Mouse (Mus musculus) testis, adult 2 months (tissue): ENCODE measurements at regions not wholly inside any gene's neighbourhood (a gene's known extent, or its start where the extent isn't known, plus 50 kb on each side); places are given as distances from the start of the nearest gene placed in this dataset.

ENCODE experiments used
- H3K27ac ChIP-seq: fragments of 200-500 bp; 2 replicates; pipeline ENCODE4 v1.5.1; 2012; ENCODE audit warnings: low read depth, low read length; ENCODE audit not compliant: control insufficient read depth, insufficient read depth
- H3K27me3 ChIP-seq: fragments of 200-500 bp; 2 replicates; pipeline ENCODE4 v1.6.1; 2012; ENCODE audit warnings: mild to moderate bottlenecking, low read length, moderate library complexity; ENCODE audit not compliant: control insufficient read depth, insufficient read depth
- H3K36me3 ChIP-seq: fragments of 200-500 bp; 2 replicates; pipeline ENCODE4 v1.6.1; 2012; ENCODE audit warnings: mild to moderate bottlenecking, low read length; ENCODE audit not compliant: control insufficient read depth, insufficient read depth
- H3K4me1 ChIP-seq: fragments of 200-500 bp; 2 replicates; pipeline ENCODE4 v1.6.1; 2012; ENCODE audit warnings: low read length; ENCODE audit not compliant: control insufficient read depth, insufficient read depth
- H3K4me3 ChIP-seq: fragments of 200-500 bp; 2 replicates; pipeline ENCODE4 v1.5.1; 2012; ENCODE audit warnings: low read depth, mild to moderate bottlenecking, low read length, moderate library complexity, mixed read lengths; ENCODE audit not compliant: control insufficient read depth
- CTCF ChIP-seq: fragments of 200-500 bp; IDR thresholded peaks from 2 replicates; pipeline ENCODE4 v1.5.1; 2012; ENCODE audit warnings: low read depth, mild to moderate bottlenecking, inconsistent platforms, low read length, moderate library complexity; ENCODE audit not compliant: control insufficient read depth, insufficient read depth, insufficient replicate concordance
- POLR2A ChIP-seq: fragments of 200-500 bp; IDR thresholded peaks from 2 replicates; pipeline ENCODE4 v1.6.1; 2012; ENCODE audit warnings: low read depth, mild to moderate bottlenecking, inconsistent platforms, low read length, moderate library complexity; ENCODE audit not compliant: control insufficient read depth

DNA sequence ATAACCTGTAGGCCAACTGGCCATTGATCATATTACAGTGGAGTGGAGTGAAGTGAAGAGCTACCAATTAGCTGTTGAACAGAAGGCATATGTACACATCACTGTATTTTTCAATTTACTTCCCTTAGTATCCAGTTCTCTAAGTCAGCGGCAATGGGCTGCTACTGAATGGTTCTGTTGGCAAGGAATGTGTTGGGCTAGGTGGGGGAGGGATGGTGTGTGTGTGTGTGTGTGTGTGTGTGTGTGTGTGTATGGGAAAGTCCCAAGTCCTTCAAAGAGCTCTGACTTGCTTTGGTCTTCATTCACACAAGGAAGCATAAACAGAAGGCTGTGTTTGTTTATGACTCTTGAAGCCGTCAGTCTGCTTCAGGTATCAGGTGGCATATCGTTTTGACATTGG lies 213.0 kb upstream of the Krr1 start:
- TF ChIP-seq CTCF: no peak
- TF ChIP-seq POLR2A: no peak
- no peaks in the 10 kb centered on the region for H3K27me3 ChIP-seq
- H3K27ac ChIP-seq: no peak overlapping the region
- no peaks in the 10 kb centered on the region for H3K4me1 ChIP-seq
- no peak overlapping the region for H3K4me3 ChIP-seq
- H3K36me3 ChIP-seq: no peaks in the 10 kb centered on the region

GRCm38 (mm10) chr10:111762751-111763528 lies 209.5 kb upstream of the Krr1 start:
- H3K27ac ChIP-seq: no peak overlapping the region
- no peak overlapping the region for H3K4me3 ChIP-seq
- H3K36me3 ChIP-seq: no peaks in the 10 kb centered on the region
- no peaks in the 10 kb centered on the region for H3K4me1 ChIP-seq
- no peaks in the 10 kb centered on the region for H3K27me3 ChIP-seq
- TF ChIP-seq POLR2A: no peak
- no peak for TF ChIP-seq CTCF

DNA sequence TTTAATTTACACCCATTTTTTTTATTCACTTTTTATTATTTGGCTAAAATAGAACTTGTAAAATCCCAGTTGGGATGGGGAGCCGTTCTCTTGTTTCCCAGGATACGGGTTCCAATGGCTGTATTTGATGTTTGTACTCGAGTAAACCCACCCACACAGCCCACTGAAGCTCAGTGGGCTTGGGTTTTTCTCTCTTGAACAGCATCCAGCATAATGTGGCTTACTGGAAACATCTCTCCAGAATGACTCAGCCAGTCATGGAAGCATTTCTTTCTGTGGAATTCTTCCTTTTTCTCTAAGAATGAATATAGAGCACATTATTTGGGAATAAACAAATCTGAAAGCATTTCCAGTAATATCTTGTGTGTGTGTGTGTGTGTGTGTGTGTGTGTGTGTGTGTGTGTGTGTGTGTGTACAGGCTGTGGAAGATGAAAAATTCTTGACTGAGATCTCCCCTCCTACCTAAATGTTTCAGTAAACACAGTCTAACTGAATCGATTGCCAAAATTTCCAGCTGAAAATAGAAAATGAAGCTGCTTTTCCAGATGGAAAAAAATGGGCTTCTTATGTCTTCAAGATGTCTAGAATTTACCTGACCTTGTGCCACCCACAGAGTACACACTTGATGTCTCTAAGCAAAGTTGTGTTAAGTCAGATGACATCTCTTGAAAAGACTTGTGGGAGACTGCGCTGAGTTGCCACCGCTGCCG lies 205.3 kb upstream of the Krr1 start:
- TF ChIP-seq CTCF (no peak), POLR2A (no peak)
- Histone ChIP-seq H3K4me1 (no peaks in the 10 kb centered on the region), H3K4me3 (no peak overlapping the region), H3K27me3 (no peaks in the 10 kb centered on the region), H3K27ac (no peak overlapping the region), H3K36me3 (no peaks in the 10 kb centered on the region)

DNA sequence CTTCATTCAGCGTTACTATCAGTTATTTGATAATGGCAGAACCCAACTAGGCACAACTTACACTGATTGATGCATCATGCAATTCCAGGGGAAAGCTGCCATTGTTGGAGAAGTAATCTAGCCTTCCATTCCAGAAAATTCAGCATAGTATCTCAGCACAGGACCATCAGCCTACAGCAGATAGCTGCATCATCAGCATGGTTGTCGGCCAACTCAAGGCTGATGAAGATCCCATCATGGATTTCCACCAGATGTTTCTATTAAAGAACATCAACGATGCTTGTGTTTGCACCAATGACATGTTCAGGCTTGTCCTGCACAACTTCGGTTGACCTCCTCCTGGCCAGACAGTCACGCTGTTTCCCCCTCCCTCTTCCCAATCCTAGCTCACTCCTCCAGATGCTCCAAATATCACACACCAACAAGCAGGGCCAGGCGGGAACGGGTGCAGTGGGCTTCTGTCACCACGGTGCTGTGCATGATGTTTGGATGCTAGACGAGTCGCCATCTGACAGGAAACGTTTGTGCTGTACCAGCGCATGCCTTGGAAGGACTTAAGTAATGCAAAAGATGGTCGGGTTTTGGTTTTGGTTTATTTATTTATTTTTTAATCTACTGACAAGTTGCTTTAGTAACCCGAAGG lies 204.5 kb upstream of the Krr1 start:
- no peak overlapping the region for H3K27ac ChIP-seq
- no peak for TF ChIP-seq POLR2A
- no peak for TF ChIP-seq CTCF
- H3K27me3 ChIP-seq: no peaks in the 10 kb centered on the region
- no peaks in the 10 kb centered on the region for H3K36me3 ChIP-seq
- H3K4me3 ChIP-seq: no peak overlapping the region
- H3K4me1 ChIP-seq: no peaks in the 10 kb centered on the region

- TF ChIP-seq CTCF (no peak), POLR2A (no peak)
- H3K4me1 ChIP-seq: no peaks in the 10 kb centered on the region
- H3K27ac ChIP-seq: no peak overlapping the region
- H3K36me3 ChIP-seq: no peaks in the 10 kb centered on the region
- H3K4me3 ChIP-seq: no peak overlapping the region
- no peaks in the 10 kb centered on the region for H3K27me3 ChIP-seq
Measured at GRCm38 (mm10) chr10:111769486-111770002, 202.9 kb upstream of the Krr1 start.

- Histone ChIP-seq H3K4me1 (no peaks in the 10 kb centered on the region), H3K4me3 (no peak overlapping the region), H3K36me3 (no peaks in the 10 kb centered on the region), H3K27me3 (no peaks in the 10 kb centered on the region), H3K27ac (no peak overlapping the region)
- TF ChIP-seq POLR2A: no peak
- TF ChIP-seq CTCF: no peak
Measured at GRCm38 (mm10) chr10:111770027-111770426, 202.4 kb upstream of the Krr1 start.

DNA sequence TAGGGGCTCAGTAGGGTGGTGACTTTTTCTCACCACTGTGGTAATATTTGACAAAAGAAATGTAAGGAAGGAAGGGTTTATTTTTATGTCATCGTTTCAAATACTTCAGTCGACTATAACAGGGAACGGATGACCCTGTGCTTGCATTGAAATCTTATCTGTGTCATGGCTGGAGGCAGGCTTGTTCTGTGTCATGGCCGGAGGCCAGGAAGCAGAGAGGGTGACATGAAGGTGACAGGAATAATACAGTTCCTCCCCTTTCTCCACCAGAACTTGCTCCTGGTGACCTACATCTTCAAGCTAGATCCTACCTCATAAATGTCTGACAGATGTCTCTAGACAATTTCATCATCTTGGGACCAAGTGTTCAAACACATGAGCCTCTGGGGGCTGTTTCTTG lies 201.5 kb upstream of the Krr1 start:
- Histone ChIP-seq H3K27ac (no peak overlapping the region), H3K4me1 (no peaks in the 10 kb centered on the region), H3K36me3 (no peaks in the 10 kb centered on the region), H3K27me3 (no peaks in the 10 kb centered on the region), H3K4me3 (no peak overlapping the region)
- TF ChIP-seq CTCF: no peak
- TF ChIP-seq POLR2A: no peak
